ENCODE assay signal across 8 mouse cellular contexts in the genomic region with DNA sequence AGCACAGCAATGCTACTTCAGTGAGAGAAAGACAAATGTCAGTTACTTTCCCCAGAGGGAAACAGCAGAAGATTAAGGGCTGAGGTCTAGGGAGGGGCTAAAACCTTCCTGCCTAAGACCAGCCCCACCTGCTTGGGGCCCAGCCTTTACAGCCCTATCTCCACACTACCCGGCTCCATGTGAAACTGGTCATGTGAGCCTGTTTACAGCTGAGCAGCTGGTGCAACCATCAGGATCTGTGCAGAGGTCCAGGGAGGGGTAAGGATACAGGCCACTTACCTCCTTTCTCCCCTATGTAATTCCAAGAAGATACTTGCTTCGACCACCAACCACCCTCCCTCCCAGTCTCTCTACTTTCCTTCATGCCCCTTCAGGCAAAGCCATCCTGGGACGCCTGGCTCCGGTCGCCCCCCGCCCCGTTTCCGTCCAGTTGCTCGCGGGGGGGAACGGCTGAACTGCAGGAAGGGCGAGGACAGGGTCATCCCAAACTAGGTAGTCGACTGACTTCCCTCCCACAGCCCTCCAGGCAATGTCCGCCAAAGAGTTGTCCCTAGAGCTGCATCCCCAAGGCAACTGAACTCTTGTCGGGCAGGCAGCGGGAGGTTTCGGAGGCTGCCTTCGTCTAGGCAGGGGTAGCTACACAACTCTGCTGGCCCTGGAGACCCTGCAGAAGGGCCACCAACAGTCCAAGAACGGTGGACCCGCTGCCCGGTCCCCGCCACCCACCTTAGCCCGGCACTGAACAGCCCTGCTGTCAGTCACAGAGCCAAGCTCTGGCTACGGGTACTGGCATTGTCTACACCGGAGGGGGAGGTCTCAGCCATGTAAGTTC. TPM values are rescaled to one million over a fixed set of nuclear protein-coding genes. Genes with fewer than 3 reads are reported as not detected.
DNase-seq lines count a peak whose midpoint lies in the region; ATAC-seq and TF ChIP-seq lines count a peak whose summit lies in the region.

No protein-coding gene starts in this region.

- no peaks in the 10 kb centered on the region for H3K36me3 ChIP-seq in intestine, postnatal 0 days (ENCODE audit: control insufficient read depth, insufficient read depth)
- H3K36me3 ChIP-seq in neural tube, embryonic 14.5 days (ENCODE audit: control insufficient read depth, insufficient read depth, low read length): no peaks in the 10 kb centered on the region

- TF ChIP-seq POLR2A in lung, adult 2 months (IDR thresholded peaks at IDR 0.05; ENCODE audit: borderline replicate concordance, extremely low read depth, low read depth, low read length): no peak

- H3K27ac ChIP-seq in intestine, postnatal 0 days (ENCODE audit: low read depth, low read length): peak overlapping the region; percentile 78
- H3K27ac ChIP-seq in neural tube, embryonic 14.5 days (ENCODE audit: low read depth, low read length): peak overlapping the region; percentile 62

- WGBS in intestine, postnatal 0 days: 22% methylated on average over 24 of the region's 25 CpGs
- 27% methylated on average over 25 of the region's 25 CpGs for WGBS in lung, adult 2 months
- 18% methylated on average over 24 of the region's 25 CpGs for WGBS in neural tube, embryonic 14.5 days

- no peak for TF ChIP-seq CTCF in intestine, postnatal 0 days (IDR thresholded peaks at IDR 0.05; ENCODE audit: low read depth)
- no peak for TF ChIP-seq CTCF in lung, adult 2 months (IDR thresholded peaks at IDR 0.05; ENCODE audit: insufficient read depth, low read length)

- no peaks in the 10 kb centered on the region for H3K27me3 ChIP-seq in intestine, postnatal 0 days (replicated peaks; ENCODE audit: control insufficient read depth, insufficient read depth, low read length)
- no peaks in the 10 kb centered on the region for H3K27me3 ChIP-seq in neural tube, embryonic 14.5 days (ENCODE audit: control insufficient read depth, insufficient read depth, low read length)

- peak overlapping the region; percentile 60 for H3K4me3 ChIP-seq in intestine, postnatal 0 days (ENCODE audit: low read depth, low read length)
- peak overlapping the region; percentile 95 for H3K4me3 ChIP-seq in lung, adult 2 months (replicated peaks; ENCODE audit: extremely low read depth, low read depth, low read length)
- peak overlapping the region; percentile 52 for H3K4me3 ChIP-seq in neural tube, embryonic 14.5 days (ENCODE audit: low read depth, low read length)

- no peaks in the 10 kb centered on the region for H3K9me3 ChIP-seq in intestine, postnatal 0 days (ENCODE audit: control insufficient read depth)
- no peaks in the 10 kb centered on the region for H3K9me3 ChIP-seq in neural tube, embryonic 14.5 days (ENCODE audit: control insufficient read depth, low read length)

- peak overlapping the region; percentile 66 for H3K4me2 ChIP-seq in intestine, postnatal 0 days (replicated peaks; ENCODE audit: low read depth)
- H3K4me2 ChIP-seq in neural tube, embryonic 14.5 days (ENCODE audit: low read depth, low read length): peak overlapping the region; percentile 52

- DNase-seq in B cell, adult 2 months: peak; percentile 11 to 19
- peak; percentile 48 for DNase-seq in embryo, embryonic 10 days (ENCODE audit: low spot score)
- peak; percentile 40 to 50 for DNase-seq in heart, adult 18-20 months
- peak; percentile 15 for DNase-seq in lung, adult 2 months
- peak; percentile 47 for DNase-seq in thymus, postnatal 14 days

- peak; percentile 67 for ATAC-seq in activated CD4-positive, CD25-positive, alpha-beta regulatory T cell, adult 4 months
- ATAC-seq in intestine, postnatal 0 days: peak; percentile 85
- ATAC-seq in neural tube, embryonic 14.5 days (ENCODE audit: low read depth): peak; percentile 88

- peak overlapping the region; percentile 59 for H3K9ac ChIP-seq in intestine, postnatal 0 days (ENCODE audit: low read depth, low read length)
- H3K9ac ChIP-seq in neural tube, embryonic 14.5 days (replicated peaks; ENCODE audit: low read depth, low read length): peak overlapping the region; percentile 69

- H3K4me1 ChIP-seq in intestine, postnatal 0 days (replicated peaks; ENCODE audit: control insufficient read depth, insufficient read depth, low read length): no peaks in the 10 kb centered on the region
- no peaks in the 10 kb centered on the region; the same call in 1 of the 2 replicates for H3K4me1 ChIP-seq in lung, adult 2 months (ENCODE audit: control insufficient read depth, insufficient read depth, low read length)
- no peaks in the 10 kb centered on the region for H3K4me1 ChIP-seq in neural tube, embryonic 14.5 days (ENCODE audit: control insufficient read depth, insufficient read depth, low read length)

RNA-seq across cellular contexts. Expression of a gene that starts 0.6 kb away (rescaled TPM):
- 10 to 100 TPM; 19.6 to 26.6 TPM for polyA plus RNA-seq in activated CD4-positive, CD25-positive, alpha-beta regulatory T cell, adult 4 months (2017; shearing (Covaris generic))
- total RNA-seq in heart, adult 18-20 months (2021): 10 to 100 TPM; 36.6 to 39.7 TPM
- polyA plus RNA-seq in intestine, postnatal 0 days (2015; fragmentation: Nextera tagmentation; extraction: Ambion mirVana): 69.4 and 73.8 TPM in 2 replicates
- 1.6 and 3.4 TPM in 2 replicates for polyA plus RNA-seq in lung, adult 2 months (2012; rRNA removed)
- polyA plus RNA-seq in neural tube, embryonic 14.5 days (2014; fragmentation: Nextera tagmentation; extraction: Ambion mirVana): 41.9 and 55.4 TPM in 2 replicates

Comparison
In these comparisons a context has a peak if more than half of its experiments do, and no peak if none do; other contexts are left out.
1. Peak in every context shown above with its lines: DNase-seq, ATAC-seq, H3K4me3 ChIP-seq and H3K27ac ChIP-seq.